Mouse (Mus musculus): Measurements from ENCODE around the gene 2700097O09Rik.

DNA sequence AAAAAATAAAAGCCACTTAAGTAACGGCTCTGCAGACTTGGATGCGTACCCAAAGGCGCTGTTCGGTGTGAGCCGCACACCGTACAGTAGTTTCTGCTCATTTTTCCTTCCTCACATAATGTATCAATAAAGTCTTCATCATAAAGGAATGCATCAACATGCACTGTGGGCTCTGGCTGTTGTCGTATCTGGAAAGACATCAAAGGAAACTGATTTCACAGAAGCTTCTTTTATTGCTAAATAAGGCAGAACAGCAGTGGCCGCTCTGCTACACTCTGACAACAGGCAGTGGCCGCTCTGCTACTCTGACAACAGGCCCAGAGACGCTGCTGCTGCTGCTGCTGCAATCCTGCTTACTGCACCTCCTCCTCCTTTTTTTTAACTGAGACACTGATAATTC, 18.9 kb downstream of the 2700097O09Rik start:
- TF ChIP-seq CTCF (IDR thresholded peaks at IDR 0.05; ENCODE audit: extremely low read depth, insufficient read length, insufficient replicate concordance, low read depth, low read length) = no peak
- no peak for TF ChIP-seq POLR2A (IDR thresholded peaks at IDR 0.05; ENCODE audit: low read depth, low read length)
